Mouse (Mus musculus) heart, adult 11 months (tissue): ENCODE data around the gene Tmf1.

Experiments used
- DNase-seq: peaks from one replicate; pipeline ENCODE4 v3.0.0; 2022

The Tmf1 gene

DNA sequence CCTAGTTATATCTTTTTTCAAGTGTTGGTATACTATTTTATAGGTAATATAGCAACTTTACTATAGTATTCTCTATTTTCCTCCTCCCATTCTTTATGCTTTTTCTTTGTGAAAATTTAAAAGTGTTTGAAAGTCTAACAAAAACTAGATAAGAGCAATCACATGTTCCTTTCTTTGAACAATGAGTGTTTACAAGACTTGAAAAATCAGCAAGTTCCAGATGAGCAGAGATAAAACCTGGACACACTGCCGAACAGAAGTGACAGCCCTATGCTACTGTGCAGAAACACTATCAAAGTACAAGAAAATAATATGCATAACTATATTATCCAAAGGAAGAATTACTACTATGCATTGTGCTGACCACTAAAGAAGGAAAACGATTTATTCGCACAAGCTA lies 23.6 kb upstream of the Tmf1 start:
- no peak for DNase-seq

DNA sequence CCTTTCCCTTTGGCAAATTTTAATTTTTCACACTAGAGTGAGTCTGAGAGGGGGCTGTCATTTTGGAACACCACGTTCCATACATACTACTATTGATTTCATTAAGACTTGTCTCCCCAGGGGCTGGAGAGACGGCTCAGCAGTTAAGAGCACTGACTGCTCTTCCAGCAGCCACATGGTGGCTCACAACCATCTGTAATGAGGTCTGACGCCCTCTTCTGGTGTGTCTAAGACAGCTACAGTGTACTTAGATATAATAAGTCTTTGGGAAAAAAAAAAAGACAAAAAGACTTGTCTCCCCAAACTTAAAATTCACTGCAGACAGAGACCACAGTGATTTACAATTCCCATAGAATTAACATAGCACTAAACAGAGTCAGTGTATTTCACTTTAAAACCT lies 21.5 kb upstream of the Tmf1 start:
- peak; percentile 42 for DNase-seq

DNA sequence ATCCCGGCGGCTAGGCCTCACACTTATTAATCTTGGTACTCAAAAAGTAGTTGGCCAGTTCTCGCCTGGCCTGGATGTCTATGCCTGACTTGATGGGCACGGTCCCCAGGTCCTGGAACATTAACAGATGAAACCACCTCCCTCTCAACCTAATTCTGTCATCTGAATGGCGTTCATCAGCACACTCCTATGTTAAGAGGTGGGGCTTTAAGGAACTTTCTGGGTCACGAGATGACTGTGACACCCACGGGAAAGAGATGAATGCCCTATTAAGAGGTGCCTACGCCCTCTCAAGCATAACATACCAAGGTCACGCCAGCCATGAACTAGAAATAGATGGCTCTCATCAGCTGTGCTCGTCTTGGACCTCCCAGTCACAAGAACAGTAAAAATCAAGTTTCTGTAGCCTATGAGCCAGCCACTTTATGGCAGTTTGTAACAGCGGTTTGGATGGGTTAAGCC lies 476 bp upstream of the Tmf1 start:
- no peak for DNase-seq

DNA sequence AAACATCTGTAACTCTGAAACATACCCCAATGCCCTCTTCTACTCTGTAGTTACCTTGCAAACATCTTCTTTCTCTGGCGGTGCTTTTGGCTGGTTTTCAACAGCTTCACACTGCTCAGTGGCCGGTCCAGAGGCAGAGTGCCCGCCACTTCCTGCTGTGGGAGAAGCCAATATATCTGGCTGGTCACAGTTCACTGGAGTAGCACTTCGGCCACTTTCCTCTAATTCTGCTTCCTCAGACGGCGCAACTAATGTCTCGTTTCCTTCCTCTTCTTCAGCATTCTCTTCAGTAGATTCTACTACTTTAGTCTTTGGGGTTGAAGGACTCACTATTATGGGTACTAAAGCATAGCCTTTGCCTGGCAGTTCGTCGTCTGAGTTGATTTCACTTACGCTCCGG lies 3.2 kb downstream of the Tmf1 start:
- peak; percentile 90 for DNase-seq

DNA sequence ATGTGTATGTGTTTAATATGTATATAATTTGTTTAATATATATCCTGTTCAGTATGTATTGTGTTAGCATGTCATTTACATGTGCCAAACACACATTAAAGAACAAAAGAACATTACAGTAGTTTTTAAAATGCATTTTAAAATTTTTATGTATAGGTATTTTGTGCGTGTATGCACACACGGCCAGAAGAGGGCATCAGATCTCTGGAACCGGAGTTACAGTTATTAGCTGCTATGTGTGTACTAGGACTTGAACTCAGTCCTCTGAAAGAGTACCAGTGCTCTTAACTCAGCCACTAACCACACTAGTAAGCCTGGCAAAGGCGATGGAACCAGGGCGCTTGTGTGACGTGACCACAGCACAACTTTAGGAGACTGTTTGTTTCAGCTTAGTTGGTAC lies 28.8 kb downstream of the Tmf1 start:
- DNase-seq = no peak

DNA sequence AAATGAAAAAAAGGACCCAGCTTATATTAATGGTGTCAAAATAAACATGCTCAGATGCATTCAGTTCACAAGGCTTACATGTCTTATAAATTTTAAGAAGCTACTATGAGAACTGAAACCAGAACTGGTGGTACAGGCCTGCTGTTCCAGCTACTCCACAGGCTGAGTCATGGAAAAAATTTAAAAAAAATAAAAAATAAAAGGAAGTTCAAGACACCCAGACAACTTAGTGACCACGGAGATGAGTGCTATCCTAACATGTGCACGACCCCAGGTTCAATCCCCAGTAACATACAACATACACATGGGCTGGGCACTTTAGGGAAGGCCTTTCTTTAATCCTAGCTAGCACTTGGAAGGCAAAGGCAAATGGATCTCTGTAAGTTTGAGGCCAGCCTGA lies 29.2 kb downstream of the Tmf1 start:
- no peak for DNase-seq

DNA sequence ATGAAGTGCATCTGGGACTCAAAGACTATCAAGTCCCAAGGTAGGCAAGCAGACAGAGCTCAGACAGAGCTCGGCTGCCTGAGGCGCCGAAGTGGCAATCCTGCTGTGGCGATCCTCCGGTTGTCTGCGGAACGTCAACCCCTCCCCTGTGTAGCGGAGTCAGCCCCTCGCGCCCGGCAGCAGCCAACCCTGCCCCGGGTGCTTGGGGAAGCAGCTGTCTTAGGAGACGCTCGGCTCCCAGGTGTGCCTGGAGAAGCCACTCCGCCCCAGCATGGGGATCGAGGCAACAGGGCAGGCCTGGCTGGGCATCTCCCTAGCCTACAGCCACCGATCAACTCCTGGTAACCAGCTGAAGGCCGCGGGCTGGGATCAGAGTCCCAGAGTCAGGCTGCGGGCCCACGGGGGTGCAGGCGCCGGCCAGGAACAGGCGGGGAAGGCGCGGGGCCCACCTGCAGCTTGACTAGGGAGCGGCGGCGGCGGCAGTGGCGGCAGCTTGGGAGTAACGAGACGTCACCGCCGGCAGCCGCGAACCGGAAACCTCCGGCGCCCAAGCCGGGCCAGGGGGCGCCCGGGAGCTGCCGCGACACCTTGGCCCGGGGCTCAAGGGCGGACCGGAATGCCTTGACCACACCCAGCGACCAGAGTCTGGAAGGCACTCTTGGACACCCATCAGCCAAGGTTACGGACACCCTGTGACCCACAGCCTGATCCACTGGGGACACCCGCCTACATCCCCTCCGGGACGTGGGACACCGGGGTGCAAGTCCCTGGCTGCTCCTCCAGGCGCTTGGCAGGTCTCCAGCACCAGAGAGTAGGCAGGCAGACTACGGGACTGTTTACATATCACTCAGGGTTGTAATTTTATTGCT lies 30.3 kb downstream of the Tmf1 start, which contains the start of gene Eogt:
Eogt (minus strand) TSS at position 800 of the 869 bp plus-strand sequence.
- peak; percentile 99 for DNase-seq

DNA sequence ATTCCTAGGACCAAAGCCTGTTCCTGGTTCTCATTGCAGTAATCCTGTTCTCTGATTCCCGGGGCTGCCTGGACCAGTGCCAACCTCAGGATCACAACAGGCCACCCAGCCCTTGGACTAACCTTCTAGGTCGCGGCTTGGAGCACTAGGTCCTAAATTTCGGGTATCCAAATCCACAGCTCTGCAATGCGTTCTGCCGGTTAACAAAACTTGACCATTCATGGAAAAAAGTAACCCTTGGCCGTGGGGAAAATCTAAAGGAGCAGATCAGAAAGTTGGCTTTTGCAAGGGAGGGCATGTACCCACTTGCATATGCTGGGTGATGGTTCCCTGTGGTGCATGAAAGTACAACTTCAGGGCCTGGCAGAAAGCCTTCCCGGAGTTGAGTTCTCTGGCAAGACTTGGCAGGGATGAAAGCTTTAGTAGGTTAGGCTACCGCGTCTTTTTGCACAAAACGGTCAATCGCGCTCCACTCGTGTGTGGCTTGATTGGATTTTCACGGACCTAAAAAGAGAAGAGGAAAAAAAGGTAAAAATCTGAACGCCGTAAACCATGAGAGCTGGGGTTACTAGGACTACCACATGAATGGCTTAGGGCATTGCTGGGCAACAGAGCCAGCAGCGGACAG lies 31.1 kb downstream of the Tmf1 start:
- DNase-seq = peak; percentile 96

DNA sequence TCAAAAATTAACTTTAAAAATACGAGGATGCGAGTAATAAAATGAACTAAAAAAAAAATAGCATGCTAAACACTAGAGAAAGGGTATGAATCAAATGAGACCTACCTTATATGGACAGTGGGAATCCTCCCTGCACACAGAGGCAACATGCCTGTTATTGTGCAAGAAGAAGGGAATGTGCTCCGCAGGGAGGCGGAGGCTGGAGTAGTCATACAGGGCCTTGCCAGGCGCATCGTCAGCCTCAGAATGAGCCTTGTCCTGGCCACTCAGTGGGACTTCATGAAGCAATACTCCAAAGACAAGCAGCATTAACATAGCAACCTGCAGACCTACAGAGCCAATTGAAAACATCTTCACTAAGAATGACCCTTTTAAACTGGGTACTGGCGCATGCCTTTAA lies 33.8 kb downstream of the Tmf1 start:
- peak; percentile 99 for DNase-seq

DNA sequence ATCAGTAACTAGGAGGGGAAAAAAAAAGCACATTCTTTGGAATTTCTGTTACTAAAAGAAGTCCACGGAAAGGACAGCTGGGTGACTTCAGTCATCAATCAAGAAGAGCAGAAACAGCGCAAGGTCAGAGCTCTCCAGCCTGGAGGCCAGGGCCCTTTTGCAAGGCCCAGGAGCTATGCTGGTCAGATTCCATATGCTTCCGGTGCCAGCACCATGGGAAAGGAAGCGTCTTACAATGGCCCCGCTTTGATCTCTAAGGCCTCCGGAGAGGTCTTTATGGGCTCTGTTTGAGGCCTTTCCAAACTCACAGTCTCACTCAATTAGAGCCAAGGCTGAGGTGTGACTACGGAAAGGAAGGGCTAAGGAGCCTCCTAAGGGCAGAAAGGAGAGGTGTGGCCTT lies 34.6 kb downstream of the Tmf1 start:
- peak; percentile 96 for DNase-seq

DNA sequence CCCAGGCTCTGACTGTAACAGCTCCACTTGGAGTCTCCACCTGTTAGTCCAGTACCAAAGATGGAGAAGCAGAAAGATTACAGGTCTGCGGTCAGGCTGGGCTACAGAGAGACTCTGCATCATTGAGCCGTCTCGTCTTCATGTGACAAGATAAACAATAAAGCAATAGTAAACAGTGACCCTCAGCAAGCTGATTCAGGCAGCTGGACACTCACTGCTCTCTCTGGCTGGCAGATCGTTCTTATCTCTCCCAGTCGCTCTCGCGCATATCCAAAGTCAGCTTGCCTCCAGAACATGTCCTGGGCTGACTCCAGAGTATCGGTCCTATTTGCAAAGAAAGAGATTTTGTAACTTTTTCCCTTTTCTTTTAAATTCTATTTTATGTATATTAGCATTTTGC lies 36.3 kb downstream of the Tmf1 start:
- no peak for DNase-seq

DNA sequence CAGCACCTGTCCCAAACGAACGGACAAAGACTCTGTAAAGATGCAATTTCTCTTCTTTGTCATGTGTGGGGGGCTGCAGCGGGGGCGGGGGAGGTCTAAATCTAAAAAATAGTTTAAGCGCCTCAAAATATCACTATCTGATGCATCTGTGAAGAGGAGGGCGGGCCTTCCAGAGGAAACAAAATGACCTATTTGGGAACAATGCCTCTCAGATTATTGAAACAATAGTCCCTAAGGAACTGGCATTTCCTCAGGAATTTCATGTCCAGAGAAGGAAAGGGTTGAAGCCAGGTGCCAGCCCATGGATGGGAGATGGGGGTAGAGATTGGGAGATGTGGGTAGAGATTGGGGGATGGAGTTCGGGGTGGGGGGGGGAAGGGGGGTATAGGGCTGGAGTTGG lies 37.1 kb downstream of the Tmf1 start:
- peak; percentile 80 for DNase-seq

DNA sequence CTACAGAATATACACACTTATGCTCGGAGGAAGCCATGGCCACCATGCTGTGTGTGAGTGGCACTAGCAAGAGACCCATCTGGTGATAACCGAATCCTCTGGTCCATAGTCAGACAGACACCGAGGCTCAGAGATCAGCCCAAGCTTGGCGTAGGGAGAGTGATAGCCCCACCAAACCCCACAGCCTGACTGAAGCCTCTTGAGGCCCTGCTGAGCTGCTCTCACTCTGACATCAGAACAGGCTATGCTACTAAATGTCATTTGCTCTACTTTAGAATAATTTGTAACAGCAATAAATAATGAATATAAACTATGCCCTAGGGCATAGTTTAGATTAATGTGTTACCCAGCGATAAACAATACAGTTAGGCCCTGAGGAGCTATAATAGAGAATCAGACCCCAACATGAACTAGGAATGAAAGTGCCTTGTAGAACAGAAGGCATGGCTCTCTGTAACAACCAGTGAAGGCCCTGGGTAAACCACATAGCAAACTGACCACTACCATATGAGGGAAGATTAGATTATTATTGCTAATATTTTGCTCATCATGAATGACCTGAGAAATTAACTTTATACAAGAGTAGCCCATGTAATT lies 46.1 kb downstream of the Tmf1 start:
- no peak for DNase-seq

DNA sequence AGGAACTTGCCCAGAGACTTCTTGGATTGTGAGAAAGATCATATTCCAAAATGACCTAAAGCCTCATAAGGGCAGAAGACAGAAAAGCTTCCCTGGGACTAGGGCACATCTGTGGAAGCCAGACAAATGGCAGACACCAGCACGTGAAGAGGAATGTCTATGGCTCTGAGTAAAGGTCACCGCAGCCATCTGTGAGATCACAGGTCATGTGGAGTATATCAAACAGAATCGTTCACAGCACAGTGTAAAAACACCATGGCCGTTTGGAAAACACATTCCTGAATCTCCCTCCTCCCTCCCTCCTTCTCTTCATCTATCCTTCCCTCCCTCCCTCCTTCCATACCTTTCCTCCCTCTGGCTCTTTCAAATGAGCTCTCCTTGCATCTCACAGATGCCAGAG lies 47.1 kb downstream of the Tmf1 start:
- DNase-seq = peak; percentile 42

DNA sequence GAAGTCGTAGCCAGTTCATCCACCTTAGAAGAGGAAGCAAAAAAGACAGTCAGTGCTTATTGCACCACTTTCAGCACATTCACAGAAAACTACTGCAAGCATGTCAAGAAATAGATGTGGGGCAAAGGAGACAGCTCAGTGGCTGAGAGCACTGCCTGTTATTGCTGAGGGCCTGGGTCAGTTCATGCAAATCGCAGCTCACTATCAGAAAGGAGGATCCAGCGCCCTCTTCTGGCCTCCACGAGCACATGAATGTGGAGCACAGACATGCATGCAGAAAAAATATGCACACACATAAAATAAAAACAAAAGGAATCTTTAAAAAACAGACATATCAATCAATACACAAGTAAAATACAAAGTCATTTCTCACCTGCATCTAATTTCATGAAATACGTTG lies 47.9 kb downstream of the Tmf1 start:
- peak; percentile 70 for DNase-seq

DNA sequence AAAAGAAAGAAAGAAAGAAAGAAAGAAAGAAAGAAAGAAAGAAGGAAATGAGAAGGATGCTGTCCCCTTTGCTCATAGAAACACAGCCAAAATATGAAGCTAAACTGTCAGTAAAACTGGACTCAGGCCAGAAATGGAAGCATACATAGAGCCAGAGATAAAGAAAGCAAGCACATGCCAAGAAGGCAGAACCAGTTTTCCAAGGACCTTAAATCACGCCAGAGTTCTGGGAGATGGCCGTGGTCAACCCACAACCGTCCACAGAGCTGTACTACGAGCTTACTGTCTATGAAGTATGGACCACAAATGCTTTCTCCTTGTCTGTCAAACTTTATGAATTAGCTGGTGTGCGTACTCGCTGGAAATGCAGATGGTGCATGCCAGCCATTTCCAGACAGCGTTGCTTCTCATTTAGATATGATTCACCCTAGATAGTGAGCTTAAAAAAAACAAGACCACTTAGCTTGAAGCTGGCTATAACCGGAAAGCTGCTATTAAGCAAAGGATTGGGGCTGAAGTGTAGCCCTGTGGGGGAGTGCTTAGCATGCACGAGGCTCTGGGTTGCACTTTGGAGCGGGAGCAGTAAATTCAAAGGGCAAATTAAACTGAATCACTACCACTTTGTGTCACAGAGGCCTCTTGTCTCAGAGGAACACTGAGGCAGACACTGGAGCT lies 54.4 kb downstream of the Tmf1 start:
- DNase-seq = peak; percentile 74

DNA sequence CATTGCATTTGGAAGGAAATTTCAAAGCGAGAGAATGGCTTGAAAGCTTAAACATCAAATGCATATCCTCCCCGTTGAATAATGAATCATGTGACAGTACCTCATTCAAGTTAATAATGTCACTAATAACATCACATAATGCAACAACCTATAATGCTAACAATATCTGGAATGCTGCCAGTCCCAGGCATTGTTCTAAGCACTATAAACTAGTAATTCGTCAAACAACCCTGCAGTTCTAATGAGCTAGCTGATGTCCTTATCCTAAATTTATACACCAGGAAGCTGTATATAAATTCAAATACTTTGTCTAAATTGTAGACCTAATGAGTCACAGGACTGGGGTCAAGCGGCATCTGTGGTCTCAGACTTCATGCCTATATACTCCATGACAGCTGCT lies 58.0 kb downstream of the Tmf1 start:
- peak; percentile 8 for DNase-seq

DNA sequence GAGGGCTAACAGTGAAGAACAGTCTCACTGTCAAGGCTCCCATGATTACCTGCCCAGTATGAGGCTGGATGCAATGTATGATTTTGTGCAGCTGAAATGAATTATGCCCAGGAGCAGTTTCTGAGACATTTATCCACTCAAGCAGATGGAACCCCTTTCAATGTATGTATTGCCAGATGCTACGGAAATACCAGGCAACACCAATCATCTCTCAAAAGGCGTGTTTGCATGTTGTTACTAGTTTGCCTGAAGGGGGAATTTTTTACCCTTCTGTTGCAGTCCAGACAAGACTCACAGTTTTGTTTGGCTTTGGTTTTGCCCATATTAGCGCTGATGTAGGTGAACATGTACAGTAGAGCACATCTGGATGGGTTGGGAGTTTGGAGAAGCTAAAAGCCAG lies 60.6 kb downstream of the Tmf1 start:
- peak; percentile 9 for DNase-seq

DNA sequence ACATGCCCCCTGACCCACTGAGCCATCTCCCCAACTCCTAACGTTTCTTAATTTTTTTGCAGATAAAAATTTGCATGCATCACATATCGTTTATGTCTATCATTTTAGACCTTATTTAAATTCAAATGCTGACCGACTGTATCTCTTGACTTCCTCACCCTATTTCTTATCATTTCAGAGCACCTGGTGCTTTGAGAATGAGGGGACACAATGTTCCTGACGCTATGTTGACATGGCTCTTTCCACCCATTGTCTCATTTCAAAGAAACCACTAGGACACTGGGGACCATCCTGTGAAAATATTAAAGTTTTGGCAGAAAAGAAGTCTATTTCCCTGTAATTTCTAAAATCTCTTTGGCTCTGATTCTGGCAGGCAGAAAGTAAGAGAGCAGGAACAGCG lies 62.0 kb downstream of the Tmf1 start:
- no peak for DNase-seq

DNA sequence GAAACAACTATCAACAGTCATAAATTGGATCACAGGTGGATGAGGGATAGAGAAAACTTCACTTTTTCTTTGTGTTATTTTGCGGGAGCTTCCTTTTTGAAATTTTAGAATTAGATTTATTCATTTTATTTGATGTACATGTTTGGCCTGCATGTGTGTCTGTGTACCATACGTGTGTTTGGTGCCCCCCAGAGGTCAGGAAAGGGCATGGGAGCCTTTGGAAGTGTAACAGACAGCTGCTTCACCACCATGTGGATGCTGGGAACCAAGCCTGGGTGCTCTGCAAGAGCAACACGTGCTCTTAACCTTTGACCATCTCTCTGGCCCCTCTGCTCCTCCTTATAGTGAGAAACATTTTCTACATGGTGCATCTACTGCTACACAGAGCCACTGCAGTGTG lies 64.1 kb downstream of the Tmf1 start:
- DNase-seq = peak; percentile 81

DNA sequence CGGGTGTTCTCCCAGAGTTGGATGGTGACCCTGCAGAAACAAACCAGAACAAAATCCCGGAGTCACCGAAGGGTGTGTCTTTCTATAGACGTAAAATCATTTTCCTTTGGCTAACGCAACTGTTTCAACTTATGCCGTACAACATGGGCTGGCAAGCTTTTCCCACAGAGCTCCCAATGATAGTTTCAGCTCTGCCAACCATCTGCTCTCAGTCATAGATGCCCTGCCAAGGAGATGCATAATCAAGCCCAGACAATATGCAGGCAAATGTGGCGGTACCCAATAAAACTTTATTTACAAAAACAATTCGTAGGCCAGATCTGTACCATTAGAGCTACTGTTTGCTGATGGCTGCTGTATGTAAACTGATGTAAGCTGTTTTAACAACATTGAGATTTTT lies 66.7 kb downstream of the Tmf1 start:
- DNase-seq = no peak

DNA sequence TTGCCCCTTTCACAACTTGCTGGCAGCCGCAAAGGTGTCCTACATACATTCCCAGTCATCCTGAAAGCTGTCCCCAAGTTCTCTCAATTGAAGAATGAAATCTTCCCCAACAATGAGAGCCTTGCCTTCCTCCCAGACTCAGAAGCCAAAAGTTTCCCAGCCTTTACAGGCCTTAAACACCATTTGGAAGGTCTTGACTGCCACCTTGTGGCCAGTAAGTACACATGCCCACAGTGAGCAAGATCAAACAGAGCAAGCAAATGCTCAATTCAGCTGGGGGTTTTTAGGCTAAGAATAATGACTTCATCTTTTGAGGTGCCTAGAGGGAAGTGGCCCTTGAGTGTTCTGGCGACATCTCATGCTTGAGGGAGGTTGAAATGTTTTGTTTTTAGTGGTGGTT lies 72.1 kb downstream of the Tmf1 start:
- no peak for DNase-seq

DNA sequence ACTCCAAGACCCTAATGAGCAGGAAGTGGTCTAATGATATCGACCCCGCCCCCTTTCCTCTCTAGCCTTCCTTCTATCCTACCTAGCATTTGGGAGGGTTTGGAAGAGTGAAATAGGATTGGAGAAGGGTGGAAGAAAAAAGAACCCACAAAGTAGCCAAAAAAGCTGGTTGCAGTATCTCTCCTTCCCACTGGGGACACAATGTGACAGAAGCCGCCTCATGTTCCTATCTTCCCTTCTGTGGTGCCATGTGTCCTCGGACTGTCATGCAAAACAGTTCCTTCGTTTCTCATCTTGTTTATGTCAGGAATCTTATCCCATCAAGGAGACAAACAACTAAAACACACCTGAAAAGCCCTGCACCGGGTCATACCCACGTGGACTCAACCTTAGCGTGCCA lies 72.8 kb downstream of the Tmf1 start:
- DNase-seq = no peak
